Mouse (Mus musculus) ES-Bruce4 (cell line): Measurements from ENCODE around the gene Bbs5. TPM values are rescaled to one million over a fixed set of nuclear protein-coding genes. Genes with fewer than 3 reads are reported as not detected.
A peak's percentile ranks its signal among the peaks of the same experiment; 100 is the strongest.
"Not testable (repeated sequence)": the region's sequence is repeated elsewhere in the genome, so short reads cannot be mapped to it uniquely, and the experiment has no call there.

Source experiments
- H3K27ac ChIP-seq: 2 replicates; pipeline ENCODE4 v1.5.1; 2012; ENCODE audit warnings: low read length, inconsistent platforms; ENCODE audit not compliant: insufficient read depth
- H3K27me3 ChIP-seq: 2 replicates; pipeline ENCODE4 v1.6.1; 2012; ENCODE audit warnings: mild to moderate bottlenecking, low read length, inconsistent platforms; ENCODE audit not compliant: control insufficient read depth, poor library complexity, insufficient read depth, severe bottlenecking
- H3K36me3 ChIP-seq: 2 replicates; pipeline ENCODE4 v1.6.1; 2012; ENCODE audit warnings: inconsistent platforms, mild to moderate bottlenecking, low read length, moderate library complexity; ENCODE audit not compliant: control insufficient read depth, poor library complexity, insufficient read depth, severe bottlenecking
- H3K4me1 ChIP-seq: one replicate; pipeline ENCODE4 v1.8.1; 2011; ENCODE audit warnings: low read length; ENCODE audit not compliant: control insufficient read depth, insufficient read depth
- H3K4me3 ChIP-seq: 2 replicates; pipeline ENCODE4 v1.5.1; 2011; ENCODE audit warnings: low read depth, mild to moderate bottlenecking, low read length
- H3K9ac ChIP-seq: 2 replicates; pipeline ENCODE4 v1.6.1; 2012; ENCODE audit warnings: low read depth, mild to moderate bottlenecking, inconsistent platforms; ENCODE audit not compliant: poor library complexity, severe bottlenecking
- H3K9me3 ChIP-seq: replicated peaks from 2 replicates; pipeline ENCODE4 v1.6.1; 2012; ENCODE audit warnings: mild to moderate bottlenecking, low read length, inconsistent platforms; ENCODE audit not compliant: control insufficient read depth, poor library complexity, insufficient read depth, severe bottlenecking
- CTCF ChIP-seq: IDR thresholded peaks from one replicate; pipeline ENCODE4 v1.8.1; 2011; ENCODE audit warnings: low read depth, low read length
- EP300 ChIP-seq: IDR thresholded peaks from 2 replicates; pipeline ENCODE4 v1.6.1; 2011; ENCODE audit warnings: low read depth, low read length; ENCODE audit not compliant: insufficient read depth
- POLR2A ChIP-seq: IDR thresholded peaks from one replicate; pipeline ENCODE4 v1.8.1; 2011; ENCODE audit warnings: low read length; ENCODE audit not compliant: insufficient read depth
- polyA plus RNA-seq: library from polyadenylated mRNA; stranded (reverse); fragments of >200 nt; gene quantifications from 2 replicates; pipeline ENCODE4 v1.2.4, GENCODE M21; 2011; ENCODE audit warnings: low read depth; ENCODE audit not compliant: missing spikeins, insufficient read depth, insufficient read length

Bbs5 gene
- polyA plus RNA-seq, 1 experiment: 17.7 TPM

DNA sequence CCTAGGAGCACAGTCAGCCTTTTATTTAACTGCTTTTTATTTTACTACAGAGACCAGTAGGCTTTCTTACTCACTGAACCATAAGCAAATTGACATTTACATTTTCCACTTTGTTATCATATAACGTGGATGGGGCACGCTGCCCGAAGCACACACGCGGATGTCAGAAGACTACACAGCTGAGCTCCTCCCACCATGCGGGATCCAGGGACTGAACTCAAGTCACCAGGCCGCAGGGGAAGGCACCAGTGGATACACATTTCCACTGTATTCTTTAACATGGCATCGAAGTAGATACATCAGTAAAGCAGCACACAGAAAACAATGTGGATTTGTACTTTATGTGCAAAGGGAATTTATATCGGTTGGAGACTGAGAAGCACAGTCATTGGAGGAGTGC, 28.3 kb downstream of the Bbs5 start:
- no peak overlapping the region for H3K4me3 ChIP-seq
- TF ChIP-seq EP300: no peak
- TF ChIP-seq CTCF: no peak
- TF ChIP-seq POLR2A: no peak
- no peak overlapping the region for H3K9ac ChIP-seq
- no peaks in the 10 kb centered on the region for H3K4me1 ChIP-seq
- H3K27me3 ChIP-seq: no peaks in the 10 kb centered on the region
- no peaks in the 10 kb centered on the region for H3K9me3 ChIP-seq
- H3K27ac ChIP-seq: no peak overlapping the region
- H3K36me3 ChIP-seq: no peaks in the 10 kb centered on the region

DNA sequence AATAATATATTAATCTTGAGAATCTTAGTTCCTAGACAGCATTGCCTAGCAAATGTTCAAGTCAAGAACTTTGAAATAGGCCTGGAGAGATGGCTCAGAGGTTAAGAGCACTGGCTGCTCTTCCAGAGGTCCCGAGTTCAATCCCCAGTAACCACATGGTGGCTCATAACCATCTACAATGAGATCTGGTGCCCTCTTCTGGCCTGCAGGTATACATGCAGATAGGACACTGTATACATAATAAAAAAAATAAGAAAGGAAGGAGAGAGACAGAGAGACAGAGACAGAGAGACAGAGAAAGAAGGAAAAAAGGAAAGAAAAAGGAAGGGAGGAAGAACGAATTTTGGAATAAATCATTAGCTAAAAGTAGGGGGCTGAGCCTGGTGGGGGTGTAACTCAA, 29.7 kb downstream of the Bbs5 start:
- Histone ChIP-seq H3K27me3 (no peaks in the 10 kb centered on the region), H3K36me3 (no peaks in the 10 kb centered on the region), H3K27ac (no peak overlapping the region), H3K9me3 (no peaks in the 10 kb centered on the region), H3K4me1 (no peaks in the 10 kb centered on the region), H3K4me3 (no peak overlapping the region), H3K9ac (no peak overlapping the region)
- TF ChIP-seq EP300 (no peak), CTCF (peak; percentile 6), POLR2A (no peak)

DNA sequence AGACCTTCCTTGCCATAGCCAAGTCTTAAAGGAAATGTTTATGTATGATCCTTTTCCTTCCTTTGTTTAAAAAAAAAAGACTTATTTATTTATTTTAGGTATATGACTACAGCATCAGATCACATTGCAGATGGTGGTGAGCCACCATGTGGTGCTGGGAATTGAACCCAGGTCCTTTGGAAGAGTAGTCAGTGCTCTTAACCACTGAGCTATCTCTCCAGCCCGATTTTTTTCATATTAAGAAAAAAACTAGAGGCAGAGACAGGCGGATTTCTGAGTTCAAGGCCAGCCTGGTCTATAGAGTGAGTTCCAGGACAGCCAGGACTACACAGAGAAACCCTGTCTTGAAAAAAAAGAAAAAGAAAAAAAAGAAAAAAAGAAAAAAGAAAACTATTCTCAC, 30.2 kb downstream of the Bbs5 start:
- not testable (repeated sequence) for H3K36me3 ChIP-seq, H3K9me3 ChIP-seq, H3K27ac ChIP-seq, H3K4me1 ChIP-seq, H3K4me3 ChIP-seq, H3K9ac ChIP-seq, H3K27me3 ChIP-seq

DNA sequence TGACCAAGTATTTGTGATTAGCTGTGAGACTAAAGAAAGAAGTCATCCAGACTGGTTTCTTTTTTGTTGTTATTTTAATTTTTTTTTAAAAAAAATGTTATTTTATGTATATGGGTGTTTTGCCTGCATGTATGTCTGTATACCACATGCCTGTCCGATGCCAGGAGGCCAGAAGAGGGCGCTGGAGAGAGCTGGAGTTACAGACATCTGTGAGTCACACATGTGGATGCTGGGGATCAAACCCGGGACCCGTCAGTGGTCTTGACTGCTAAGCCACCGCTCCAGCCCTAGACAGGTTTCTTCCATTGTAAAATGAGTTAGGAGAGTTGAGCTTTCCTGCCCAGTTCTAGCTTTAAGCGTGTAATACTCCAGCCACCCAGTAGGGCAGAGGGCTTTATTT, 33.0 kb downstream of the Bbs5 start:
- no peaks in the 10 kb centered on the region for H3K36me3 ChIP-seq
- no peaks in the 10 kb centered on the region for H3K4me1 ChIP-seq
- no peak overlapping the region for H3K9ac ChIP-seq
- H3K9me3 ChIP-seq: no peaks in the 10 kb centered on the region
- H3K4me3 ChIP-seq: no peak overlapping the region
- TF ChIP-seq CTCF: peak; percentile 80
- TF ChIP-seq EP300: no peak
- H3K27ac ChIP-seq: no peak overlapping the region
- no peaks in the 10 kb centered on the region for H3K27me3 ChIP-seq

DNA sequence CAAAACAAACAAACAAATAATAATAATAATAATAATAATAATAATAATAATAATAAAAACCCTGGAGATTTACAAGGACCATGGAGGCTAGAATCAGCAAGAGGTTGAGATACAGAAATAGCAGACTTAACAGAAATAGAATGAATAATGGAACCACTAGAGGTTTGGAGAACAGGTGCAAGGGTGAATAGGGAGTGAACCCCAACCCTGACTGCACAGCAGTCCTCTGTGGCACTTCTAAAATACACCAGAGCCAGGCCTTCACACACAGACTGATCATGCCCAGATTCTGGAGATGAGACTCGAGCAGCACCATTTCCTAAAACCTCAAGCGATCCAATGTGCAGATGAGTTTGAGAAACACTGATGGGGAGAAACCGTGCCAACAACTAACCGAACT, 35.0 kb downstream of the Bbs5 start:
- H3K36me3 ChIP-seq: no peaks in the 10 kb centered on the region
- no peak overlapping the region for H3K9ac ChIP-seq
- no peaks in the 10 kb centered on the region for H3K27me3 ChIP-seq
- H3K27ac ChIP-seq: no peak overlapping the region
- no peaks in the 10 kb centered on the region for H3K4me1 ChIP-seq
- no peak overlapping the region for H3K4me3 ChIP-seq
- TF ChIP-seq EP300 (no peak), CTCF (no peak), POLR2A (no peak)
- H3K9me3 ChIP-seq: no peaks in the 10 kb centered on the region

DNA sequence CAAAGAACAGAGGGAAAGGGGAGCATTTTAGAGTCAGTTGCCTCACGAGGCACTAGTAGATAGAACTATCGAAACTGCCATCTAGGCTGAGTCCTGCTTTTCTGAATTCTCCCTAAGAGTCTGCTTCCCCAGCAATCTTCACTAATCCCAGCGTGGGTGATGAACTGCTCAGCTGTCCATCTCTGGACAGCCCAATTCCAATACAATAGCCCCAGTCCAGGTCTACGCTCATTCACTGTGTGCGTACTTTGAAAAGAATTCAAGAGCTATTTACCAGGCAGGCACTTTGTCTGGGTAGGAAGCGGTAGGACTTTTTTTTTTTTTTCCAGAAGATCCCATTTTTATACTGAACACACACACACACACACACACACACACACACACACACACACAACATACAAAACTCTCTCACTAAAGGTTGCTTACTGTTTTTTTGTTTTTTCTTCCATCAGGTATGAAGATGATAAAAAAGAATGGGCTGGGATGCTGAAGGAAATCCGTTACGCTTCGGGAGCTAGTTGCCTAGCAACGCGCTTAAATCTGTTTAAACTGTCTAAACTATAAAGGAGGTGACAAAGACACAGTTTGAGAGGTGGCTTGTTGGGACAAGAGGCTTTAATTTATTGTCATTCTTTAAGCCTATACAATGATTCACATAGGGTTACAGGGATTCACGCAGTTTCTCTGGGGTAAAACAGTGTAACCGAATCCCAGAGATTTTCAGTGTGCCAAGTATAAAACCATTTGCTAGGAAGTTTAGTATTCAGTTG, 36.2 kb downstream of the Bbs5 start:
- TF ChIP-seq EP300: no peak
- no peak overlapping the region for H3K4me3 ChIP-seq
- no peak overlapping the region for H3K27ac ChIP-seq
- no peaks in the 10 kb centered on the region for H3K36me3 ChIP-seq
- no peaks in the 10 kb centered on the region for H3K4me1 ChIP-seq
- H3K9me3 ChIP-seq: no peaks in the 10 kb centered on the region
- no peak overlapping the region for H3K9ac ChIP-seq
- H3K27me3 ChIP-seq: no peaks in the 10 kb centered on the region
